Mouse (Mus musculus) heart, embryonic 15.5 days (tissue): Measurements from ENCODE around the gene Irak1. TPM values are rescaled to one million over a fixed set of nuclear protein-coding genes. Genes with fewer than 3 reads are reported as not detected.

Experiments
- ATAC-seq: fragments of 200-750 bp; cut with Nextera tagmentation; replicated peaks from 2 replicates; pipeline ENCODE4 v1.8.0; 2017; ENCODE audit warnings: low read depth, moderate TSS enrichment; ENCODE audit not compliant: insufficient number of reproducible peaks, insufficient read depth, low FRiP score
- H3K27ac ChIP-seq: fragments of 300-500 bp; sonication (generic); 2 replicates; pipeline ENCODE4 v1.5.1; 2015; ENCODE audit warnings: mild to moderate bottlenecking, inconsistent platforms
- H3K27me3 ChIP-seq: fragments of 300-500 bp; sonication (generic); 2 replicates; pipeline ENCODE4 v1.6.1; 2015; ENCODE audit warnings: inconsistent platforms
- H3K36me3 ChIP-seq: fragments of 300-500 bp; sonication (generic); 2 replicates; pipeline ENCODE4 v1.6.1; 2015; ENCODE audit warnings: mild to moderate bottlenecking, inconsistent platforms
- H3K4me1 ChIP-seq: fragments of 300-500 bp; sonication (generic); replicated peaks from 2 replicates; pipeline ENCODE4 v1.6.1; 2015; ENCODE audit warnings: inconsistent platforms
- H3K4me2 ChIP-seq: fragments of 300-500 bp; sonication (generic); 2 replicates; pipeline ENCODE4 v1.6.1; 2015; ENCODE audit warnings: inconsistent platforms, mild to moderate bottlenecking, moderate library complexity
- H3K4me3 ChIP-seq: fragments of 300-500 bp; sonication (generic); 2 replicates; pipeline ENCODE4 v1.5.1; 2015; ENCODE audit warnings: mild to moderate bottlenecking, inconsistent platforms
- H3K9ac ChIP-seq: fragments of 300-500 bp; sonication (generic); 2 replicates; pipeline ENCODE4 v1.6.1; 2015; ENCODE audit warnings: mild to moderate bottlenecking, inconsistent platforms
- H3K9me3 ChIP-seq: fragments of 300-500 bp; sonication (generic); replicated peaks from 2 replicates; pipeline ENCODE4 v1.6.1; 2016; ENCODE audit warnings: inconsistent platforms
- WGBS: fragments of 180-500 bp; shearing (Covaris S2); methylation state at CpG from one replicate; pipeline ENCODE4 v1.1.7; 2015; ENCODE audit warnings: mixed read lengths; 5-methylcytosine and 5-hydroxymethylcytosine counted together
- microRNA counts: library from miRNA; unstranded; fragments of <30 nt; microRNA quantifications from one replicate; lab custom pipeline; 2016
- microRNA-seq: library from miRNA; unstranded; fragments of <30 nt; microRNA quantifications from one replicate; pipeline ENCODE4, GENCODE M21; 2016
- polyA plus RNA-seq: library from polyadenylated mRNA; unstranded; fragments of >200 nt; fragmentation: Nextera tagmentation; extraction: Ambion mirVana; gene quantifications from 2 replicates; pipeline ENCODE4 v1.2.1, GENCODE M21; 2015

The Irak1 gene
- polyA plus RNA-seq, 1 experiment from 2014 or later: 41.4 TPM

DNA sequence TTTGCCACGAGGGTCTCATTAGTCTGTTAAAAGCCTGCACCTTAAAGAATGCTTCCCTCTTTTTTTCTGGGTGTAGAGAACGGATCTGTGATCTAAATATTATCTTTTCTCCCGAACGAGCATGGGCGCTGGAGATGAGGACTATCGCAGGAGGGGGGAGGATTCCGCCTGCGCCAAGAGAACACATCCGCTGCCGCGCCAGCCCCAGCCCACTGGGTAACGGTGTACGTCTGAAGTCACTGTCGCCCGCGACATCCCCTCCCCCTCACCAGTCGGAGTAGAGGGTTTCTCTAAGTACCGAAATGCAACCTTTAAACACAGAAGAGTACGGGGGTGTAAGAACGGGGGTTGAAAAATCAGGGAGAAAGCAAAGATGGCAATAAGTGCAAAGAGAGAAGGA lies 58.4 kb downstream of the Irak1 start:
- ATAC-seq: no peak
- WGBS: 18% methylated on average over 20 of the region's 20 CpGs

DNA sequence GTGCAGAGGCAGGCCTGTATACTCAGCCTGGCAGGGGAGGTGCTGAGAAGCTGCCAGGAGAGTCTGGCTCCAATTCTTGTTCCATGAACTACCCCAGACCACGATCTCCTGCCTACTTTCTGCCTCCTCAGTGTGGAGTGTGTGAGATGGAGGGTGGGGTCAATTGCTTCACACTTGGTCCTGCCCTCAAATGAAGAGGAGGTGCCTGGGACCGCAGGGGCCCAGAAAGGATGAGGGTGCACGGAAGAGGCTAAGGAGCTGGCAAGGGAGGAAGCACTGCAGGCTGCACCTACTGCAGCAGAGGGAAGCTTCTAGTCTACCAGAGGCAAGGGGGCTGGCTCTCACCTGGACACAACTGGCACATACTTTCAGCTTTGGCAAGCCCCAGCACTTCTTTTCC lies 59.4 kb downstream of the Irak1 start:
- Histone ChIP-seq H3K4me1 (peaks cover 26% of the 10 kb centered on the region), H3K4me3 (peak overlapping the region; percentile 78), H3K36me3 (no peaks in the 10 kb centered on the region; the same call in 1 of the 2 replicates), H3K9ac (peak overlapping the region; percentile 72; the same call in 1 of the 2 replicates), H3K9me3 (no peaks in the 10 kb centered on the region), H3K4me2 (peak overlapping the region; percentile 63), H3K27me3 (0 out of 2 replicates have a peak, but pooled peaks cover 5% of the 10 kb centered on the region), H3K27ac (peak overlapping the region; percentile 99; the same call in 1 of the 2 replicates)
- WGBS: 42% methylated on average over 3 of the region's 3 CpGs
- no peak for ATAC-seq

More for the DNA sequence above, 58.4 kb downstream of the Irak1 start:
- Histone ChIP-seq H3K4me2 (peak overlapping the region; percentile 63), H3K4me1 (peaks cover 26% of the 10 kb centered on the region), H3K27ac (peak overlapping the region; percentile 99), H3K9ac (peak overlapping the region; percentile 72), H3K9me3 (no peaks in the 10 kb centered on the region), H3K4me3 (peak overlapping the region; percentile 78), H3K36me3 (no peaks in the 10 kb centered on the region), H3K27me3 (0 out of 2 replicates have a peak, but pooled peaks cover 5% of the 10 kb centered on the region)

MicroRNAs encoded within 50 kb of the gene (microRNA counts, 519-probe panel; counts per million panel counts)
- microRNA mmu-miR-718 (lab: Ali Mortazavi, UCI): not detected

Small RNA genes lying within 50 kb of the gene (microRNA-seq; reads per million reads assigned to microRNA genes)
- gene Mir5132: 1.5 reads per million
- not detected for gene Mir718

Other genes starting within 250 kb of the Irak1 start
- gene Srpk3, start 249.5 kb downstream of the Irak1 start, polyA plus RNA-seq: 82.3 and 85.7 TPM in 2 replicates
- 410 and 432 TPM in 2 replicates for gene Idh3g, start 237.0 kb downstream of the Irak1 start, polyA plus RNA-seq
- gene Ssr4, start 236.9 kb downstream of the Irak1 start, polyA plus RNA-seq: 135 and 152 TPM in 2 replicates
- 0.30 and 0.57 TPM in 2 replicates for gene Pdzd4, start 198.9 kb downstream of the Irak1 start, polyA plus RNA-seq
- 0.04 and 0.22 TPM in 2 replicates for gene Avpr2, start 131.8 kb downstream of the Irak1 start, polyA plus RNA-seq
- gene L1cam, start 127.8 kb downstream of the Irak1 start, polyA plus RNA-seq: 0.25 and 2.3 TPM in 2 replicates
- 1.2 and 5.5 TPM in 2 replicates for gene Arhgap4, start 102.0 kb downstream of the Irak1 start, polyA plus RNA-seq
- gene Naa10, start 102.0 kb downstream of the Irak1 start, polyA plus RNA-seq: 84.5 and 90.5 TPM in 2 replicates
- gene Renbp, start 93.1 kb downstream of the Irak1 start, polyA plus RNA-seq: 52.0 and 53.5 TPM in 2 replicates
- gene Hcfc1, start 57.6 kb downstream of the Irak1 start, polyA plus RNA-seq: 24.4 and 33.9 TPM in 2 replicates
- gene Opn1mw, start 103.5 kb upstream of the Irak1 start, polyA plus RNA-seq: not detected in 2 replicates
- gene Mecp2, start 111.4 kb upstream of the Irak1 start, polyA plus RNA-seq: 10.5 and 12.0 TPM in 2 replicates
- not detected in 2 replicates for gene Tex28, start 143.9 kb upstream of the Irak1 start, polyA plus RNA-seq
- not detected in 2 replicates for gene Tktl1, start 153.3 kb upstream of the Irak1 start, polyA plus RNA-seq
- 124 and 188 TPM in 2 replicates for gene Flna, start 225.9 kb upstream of the Irak1 start, polyA plus RNA-seq
- 14.5 and 14.9 TPM in 2 replicates for gene Emd, start 230.8 kb upstream of the Irak1 start, polyA plus RNA-seq
- gene Rpl10, start 246.9 kb upstream of the Irak1 start, polyA plus RNA-seq: 413 and 447 TPM in 2 replicates